Mouse (Mus musculus) stomach, embryonic 16.5 days (tissue): ENCODE data around the gene Gne. TPM values are rescaled to one million over a fixed set of nuclear protein-coding genes. Genes with fewer than 3 reads are reported as not detected.

Source experiments
- ATAC-seq: fragments of 200-750 bp; cut with Nextera tagmentation; 2 replicates; pipeline ENCODE4 v1.8.0; 2017; ENCODE audit warnings: moderate number of reproducible peaks, moderate TSS enrichment; ENCODE audit not compliant: insufficient read depth, low FRiP score
- H3K27ac ChIP-seq: fragments of 300-500 bp; sonication (generic); 2 replicates; pipeline ENCODE4 v1.5.1; 2014; ENCODE audit warnings: low read length
- H3K27me3 ChIP-seq: fragments of 300-500 bp; sonication (generic); 2 replicates; pipeline ENCODE4 v1.6.1; 2014; ENCODE audit warnings: low read length, control low read depth, mixed read lengths; ENCODE audit not compliant: control insufficient read depth, insufficient read depth
- H3K36me3 ChIP-seq: fragments of 300-500 bp; sonication (generic); 2 replicates; pipeline ENCODE4 v1.6.1; 2014; ENCODE audit warnings: low read length; ENCODE audit not compliant: control insufficient read depth, insufficient read depth
- H3K4me1 ChIP-seq: fragments of 300-500 bp; sonication (generic); 2 replicates; pipeline ENCODE4 v1.6.1; 2014; ENCODE audit warnings: low read length, control low read depth, mixed read lengths; ENCODE audit not compliant: control insufficient read depth, insufficient read depth
- H3K4me2 ChIP-seq: fragments of 300-500 bp; sonication (generic); 2 replicates; pipeline ENCODE4 v1.6.1; 2014; ENCODE audit warnings: low read depth, low read length, mixed read lengths
- H3K4me3 ChIP-seq: fragments of 300-500 bp; sonication (generic); replicated peaks from 2 replicates; pipeline ENCODE4 v1.5.1; 2014; ENCODE audit warnings: mild to moderate bottlenecking, low read length
- H3K9ac ChIP-seq: fragments of 300-500 bp; sonication (generic); 2 replicates; pipeline ENCODE4 v1.6.1; 2014; ENCODE audit warnings: low read length
- H3K9me3 ChIP-seq: fragments of 300-500 bp; sonication (generic); replicated peaks from 2 replicates; pipeline ENCODE4 v1.6.1; 2016; ENCODE audit warnings: low read length, control low read depth; ENCODE audit not compliant: control insufficient read depth
- WGBS: fragments of 180-500 bp; shearing (Covaris S2); extraction: QIAGEN DNeasy Blood & Tissue Kit; methylation state at CpG from one replicate; pipeline ENCODE4 v1.1.7; 2014; 5-methylcytosine and 5-hydroxymethylcytosine counted together
- polyA plus RNA-seq: library from polyadenylated mRNA; unstranded; fragments of >200 nt; fragmentation: Nextera tagmentation; extraction: Ambion mirVana; gene quantifications from 2 replicates; pipeline ENCODE4 v1.2.1, GENCODE M21; 2015

Gne gene
- polyA plus RNA-seq, 1 experiment from 2014 or later: 30.0 TPM

DNA sequence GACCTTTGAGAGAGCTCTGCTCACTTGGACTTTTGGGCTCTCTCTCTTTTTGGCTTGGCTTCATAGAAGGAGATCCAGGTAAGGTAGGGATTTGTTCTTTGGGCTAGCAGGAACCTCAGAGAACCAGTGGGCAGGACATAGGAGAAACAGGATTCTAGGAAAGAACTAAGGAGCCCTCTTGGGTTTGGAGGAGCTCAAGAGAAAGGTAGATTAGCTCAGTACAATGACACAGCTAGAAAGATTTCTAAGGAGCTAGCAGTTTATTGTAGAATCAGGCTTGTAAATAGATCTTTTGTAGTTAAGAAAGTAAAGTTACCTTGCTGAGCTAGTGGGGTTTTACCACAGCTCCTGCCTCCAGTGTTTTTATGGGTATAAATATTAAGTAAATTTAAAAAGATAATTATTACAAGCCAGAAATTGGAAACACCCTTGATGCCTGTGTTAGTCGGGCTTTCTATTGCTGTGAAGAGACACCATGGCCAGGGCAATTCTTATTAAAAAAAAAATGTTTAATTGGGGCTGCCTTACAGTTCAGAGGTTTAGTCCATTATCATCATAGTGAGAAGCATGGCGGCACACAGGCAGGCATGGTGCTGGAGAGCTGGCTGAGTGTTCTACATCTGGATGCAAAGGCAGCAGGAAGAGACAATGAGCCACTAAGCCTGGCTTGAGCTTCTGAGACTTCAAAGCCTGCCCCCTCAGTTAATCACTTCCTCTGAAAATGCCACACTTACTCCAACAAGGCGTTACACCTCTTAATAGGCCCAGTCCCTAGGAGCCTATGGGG, 79.2 kb downstream of the Gne start:
- H3K9me3 ChIP-seq: no peaks in the 10 kb centered on the region
- WGBS: 72% methylated on average over 3 of the region's 3 CpGs
- ATAC-seq: no peak

DNA sequence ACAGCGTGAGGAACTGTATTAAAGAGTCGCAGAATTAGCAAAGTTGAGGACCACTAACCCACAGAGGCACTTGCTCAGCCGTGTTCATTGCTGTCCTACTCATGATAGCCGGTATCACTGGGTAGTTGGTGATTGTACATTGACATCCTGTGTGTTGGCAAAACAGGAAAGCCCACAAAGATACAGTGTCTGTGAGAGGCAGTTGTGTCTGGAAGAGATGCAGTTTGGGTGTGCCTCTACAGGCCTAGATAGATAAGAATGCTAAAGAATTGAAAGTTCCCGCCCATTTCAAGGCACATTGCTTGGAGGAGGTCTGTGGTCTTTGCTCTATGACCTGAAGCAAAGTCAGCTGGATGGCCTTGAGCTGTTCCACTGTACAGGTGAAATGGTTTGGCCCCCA, 79.9 kb downstream of the Gne start, which contains the start of gene Clta:
Gene Clta (plus strand): TSS at position 327 of the 400 bp plus-strand sequence.
- ATAC-seq: peak; percentile 40; the same call in 1 of the 2 replicates

More for the DNA sequence above, 79.2 kb downstream of the Gne start:
- Histone ChIP-seq H3K4me2 (no peak overlapping the region), H3K27ac (no peak overlapping the region), H3K36me3 (no peaks in the 10 kb centered on the region), H3K4me1 (no peaks in the 10 kb centered on the region), H3K4me3 (no peak overlapping the region), H3K9ac (no peak overlapping the region), H3K27me3 (no peaks in the 10 kb centered on the region)

DNA sequence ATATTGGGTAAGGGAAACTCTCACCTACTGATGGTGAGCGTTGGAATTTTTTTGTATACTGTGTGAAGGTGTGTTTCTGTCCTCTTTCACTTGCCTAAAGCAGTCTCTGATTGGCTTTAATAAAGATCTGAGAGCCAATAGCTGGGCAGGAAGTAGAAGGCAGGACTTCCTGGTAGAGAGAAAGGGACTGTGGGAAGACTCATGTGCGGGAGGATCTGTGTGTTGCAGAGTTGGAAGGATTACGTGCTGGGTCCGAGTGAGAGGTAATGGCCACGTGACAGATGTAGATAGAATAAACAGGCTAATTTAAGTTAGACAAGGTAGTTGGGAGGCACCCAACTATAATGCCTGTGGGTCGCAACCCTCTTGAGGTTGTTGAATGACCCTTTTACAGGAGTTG, 80.4 kb downstream of the Gne start:
- Histone ChIP-seq H3K9me3 (no peaks in the 10 kb centered on the region), H3K27me3 (no peaks in the 10 kb centered on the region), H3K4me2 (no peak overlapping the region), H3K4me3 (no peak overlapping the region), H3K27ac (no peak overlapping the region), H3K4me1 (no peaks in the 10 kb centered on the region), H3K9ac (no peak overlapping the region), H3K36me3 (no peaks in the 10 kb centered on the region)
- 64% methylated on average over 6 of the region's 6 CpGs for WGBS
- no peak for ATAC-seq

More for the DNA sequence above, 79.9 kb downstream of the Gne start, which contains the start of gene Clta:
- Histone ChIP-seq H3K4me1 (no peaks in the 10 kb centered on the region), H3K36me3 (no peaks in the 10 kb centered on the region), H3K4me2 (no peak within 1 kb of the TSS), H3K9ac (no peak within 1 kb of the TSS), H3K9me3 (no peaks in the 10 kb centered on the region), H3K27ac (no peak within 1 kb of the TSS), H3K4me3 (no peak within 1 kb of the TSS), H3K27me3 (no peaks in the 10 kb centered on the region)
- WGBS: 72% methylated on average over 5 of the region's 5 CpGs

GRCm38 (mm10) chr4:43994342-43994741, 89.6 kb downstream of the Gne start:
- no peak overlapping the region for H3K9ac ChIP-seq
- no peaks in the 10 kb centered on the region for H3K9me3 ChIP-seq
- H3K4me1 ChIP-seq: no peaks in the 10 kb centered on the region
- H3K4me3 ChIP-seq: no peak overlapping the region
- no peak for ATAC-seq
- WGBS: 66% methylated on average over 2 of the region's 2 CpGs
- no peaks in the 10 kb centered on the region for H3K36me3 ChIP-seq
- no peak overlapping the region for H3K4me2 ChIP-seq
- H3K27me3 ChIP-seq: no peaks in the 10 kb centered on the region
- H3K27ac ChIP-seq: no peak overlapping the region

DNA sequence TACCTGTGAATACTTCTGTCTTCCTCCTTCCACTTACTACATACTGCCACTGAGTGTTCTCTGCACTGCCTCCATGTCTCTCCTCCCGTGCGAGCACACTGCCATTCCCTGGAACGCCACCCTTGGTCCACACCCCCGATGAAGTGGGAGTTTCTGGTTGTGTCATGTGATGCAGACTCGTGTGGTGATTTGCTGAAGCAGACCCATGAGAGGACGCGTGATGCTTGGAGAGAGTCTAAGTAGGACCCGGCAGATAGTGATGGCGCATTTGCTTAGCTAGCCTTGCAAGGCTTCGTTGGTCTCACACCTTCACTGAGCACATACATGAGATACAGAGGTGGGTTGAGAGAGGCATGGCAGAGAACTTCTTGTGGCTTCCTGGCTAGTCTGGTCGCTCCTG, 90.9 kb downstream of the Gne start:
- WGBS: 90% methylated on average over 11 of the region's 11 CpGs
- no peaks in the 10 kb centered on the region for H3K27me3 ChIP-seq
- no peak overlapping the region for H3K9ac ChIP-seq
- H3K36me3 ChIP-seq: no peaks in the 10 kb centered on the region
- no peak overlapping the region for H3K27ac ChIP-seq
- no peak overlapping the region for H3K4me2 ChIP-seq
- H3K4me3 ChIP-seq: no peak overlapping the region
- H3K9me3 ChIP-seq: no peaks in the 10 kb centered on the region
- no peaks in the 10 kb centered on the region for H3K4me1 ChIP-seq
- ATAC-seq: no peak

DNA sequence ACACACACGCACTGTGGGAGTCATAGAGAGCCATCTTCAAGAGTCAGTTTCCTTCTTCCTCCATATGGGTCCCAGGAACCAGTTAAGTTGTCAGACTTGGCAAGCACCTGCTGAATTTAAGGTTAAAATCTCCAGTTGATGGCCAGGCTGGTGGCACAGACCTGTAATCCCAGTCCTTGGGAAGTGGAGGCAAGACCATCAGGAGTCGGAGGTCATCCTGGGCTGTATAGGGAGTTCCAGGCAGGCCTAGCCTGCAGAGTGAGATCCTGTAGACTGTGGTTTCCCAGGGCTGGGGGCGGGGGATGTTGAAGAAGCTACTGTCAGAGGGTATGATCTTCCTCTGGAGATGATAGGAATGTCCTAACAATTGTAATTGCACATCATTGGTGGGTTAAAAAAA, 95.0 kb downstream of the Gne start:
- Histone ChIP-seq H3K27me3 (no peaks in the 10 kb centered on the region), H3K4me3 (no peak overlapping the region), H3K4me2 (no peak overlapping the region), H3K36me3 (no peaks in the 10 kb centered on the region), H3K27ac (no peak overlapping the region), H3K9me3 (no peaks in the 10 kb centered on the region), H3K4me1 (no peaks in the 10 kb centered on the region), H3K9ac (no peak overlapping the region)
- ATAC-seq: no peak
- 90% methylated on average over 3 of the region's 3 CpGs for WGBS

GRCm38 (mm10) chr4:43984326-43984725, 99.7 kb downstream of the Gne start:
- Histone ChIP-seq H3K9me3 (no peaks in the 10 kb centered on the region), H3K27me3 (no peaks in the 10 kb centered on the region), H3K4me1 (peaks cover 7% of the 10 kb centered on the region; the same call in 1 of the 2 replicates), H3K36me3 (no peaks in the 10 kb centered on the region), H3K9ac (no peak overlapping the region), H3K4me2 (no peak overlapping the region), H3K27ac (no peak overlapping the region), H3K4me3 (no peak overlapping the region)
- no peak for ATAC-seq
- 90% methylated on average over 19 of the region's 19 CpGs for WGBS

Other genes with a start within 250 kb of the Gne start
- not detected in 2 replicates for gene Olfr157, start 244.0 kb downstream of the Gne start, polyA plus RNA-seq
- gene Olfr155, start 232.6 kb downstream of the Gne start, polyA plus RNA-seq: not detected in 2 replicates
- 23.8 and 25.4 TPM in 2 replicates for gene Reck, start 208.6 kb downstream of the Gne start, polyA plus RNA-seq
- gene Glipr2, start 126.8 kb downstream of the Gne start, polyA plus RNA-seq: 105 and 120 TPM in 2 replicates
- not detected in 2 replicates for gene Ccin, start 100.7 kb downstream of the Gne start, polyA plus RNA-seq
- gene Clta, start 79.7 kb downstream of the Gne start, polyA plus RNA-seq: 183 and 186 TPM in 2 replicates
- 16.2 and 17.5 TPM in 2 replicates for gene Rnf38, start 149.6 kb upstream of the Gne start, polyA plus RNA-seq
- gene Melk, start 216.7 kb upstream of the Gne start, polyA plus RNA-seq: 39.6 and 39.7 TPM in 2 replicates